Mouse (Mus musculus) embryonic fibroblast, embryonic 13.5 days (primary cell): ENCODE results near the gene Acap2. TPM values are rescaled to one million over a fixed set of nuclear protein-coding genes. Genes with fewer than 3 reads are reported as not detected.

ENCODE experiments used
- H3K27ac ChIP-seq: 2 replicates; pipeline ENCODE4 v1.5.1; 2012; ENCODE audit warnings: low read length, control low read depth, inconsistent platforms; ENCODE audit not compliant: insufficient read depth
- H3K4me1 ChIP-seq: 2 replicates; pipeline ENCODE4 v1.6.1; 2011; ENCODE audit warnings: low read length; ENCODE audit not compliant: control insufficient read depth, insufficient read depth
- H3K4me3 ChIP-seq: 2 replicates; pipeline ENCODE4 v1.5.1; 2011; ENCODE audit warnings: mild to moderate bottlenecking, control low read depth, low read length; ENCODE audit not compliant: insufficient read depth
- CTCF ChIP-seq: IDR thresholded peaks from 2 replicates; pipeline ENCODE4 v1.5.1; 2011; ENCODE audit warnings: mild to moderate bottlenecking, control low read depth, low read length, moderate library complexity, borderline replicate concordance; ENCODE audit not compliant: insufficient read depth
- POLR2A ChIP-seq: IDR thresholded peaks from 2 replicates; pipeline ENCODE4 v1.6.1; 2011; ENCODE audit warnings: low read depth, mild to moderate bottlenecking, control low read depth, low read length, moderate library complexity
- polyA plus RNA-seq: library from polyadenylated mRNA; stranded (reverse); fragments of >200 nt; gene quantifications from 2 replicates; pipeline ENCODE4 v1.2.4, GENCODE M21; 2011; ENCODE audit warnings: low read depth; ENCODE audit not compliant: missing spikeins, insufficient read length

Gene Acap2
- polyA plus RNA-seq, 1 experiment = 59.7 TPM

GRCm38 (mm10) chr16:31071731-31072130, 129.3 kb downstream of the Acap2 start:
- peaks cover 7% of the 10 kb centered on the region for H3K4me1 ChIP-seq
- no peak overlapping the region for H3K4me3 ChIP-seq
- TF ChIP-seq CTCF (no peak), POLR2A (no peak)
- H3K27ac ChIP-seq = no peak overlapping the region

GRCm38 (mm10) chr16:31070358-31071133, 130.5 kb downstream of the Acap2 start:
- no peaks in the 10 kb centered on the region for H3K4me1 ChIP-seq
- H3K4me3 ChIP-seq = no peak overlapping the region
- no peak overlapping the region for H3K27ac ChIP-seq
- peak; percentile 98 for TF ChIP-seq CTCF
- no peak for TF ChIP-seq POLR2A

GRCm38 (mm10) chr16:31069211-31070166, 131.6 kb downstream of the Acap2 start:
- TF ChIP-seq POLR2A = no peak
- TF ChIP-seq CTCF = no peak
- Histone ChIP-seq H3K27ac (no peak overlapping the region), H3K4me3 (no peak overlapping the region)

GRCm38 (mm10) chr16:31068280-31068679, 132.8 kb downstream of the Acap2 start:
- Histone ChIP-seq H3K4me3 (no peak overlapping the region), H3K27ac (no peak overlapping the region), H3K4me1 (no peaks in the 10 kb centered on the region)
- no peak for TF ChIP-seq POLR2A
- no peak for TF ChIP-seq CTCF

More at GRCm38 (mm10) chr16:31069211-31070166, 131.6 kb downstream of the Acap2 start:
- no peaks in the 10 kb centered on the region for H3K4me1 ChIP-seq

- TF ChIP-seq POLR2A (no peak), CTCF (no peak)
- H3K27ac ChIP-seq = no peak overlapping the region
- no peak overlapping the region for H3K4me3 ChIP-seq
- H3K4me1 ChIP-seq = no peaks in the 10 kb centered on the region; the same call in 1 of the 2 replicates
These were observed 134.5 kb downstream of the Acap2 start for GRCm38 (mm10) chr16:31066344-31067098.

- Histone ChIP-seq H3K4me3 (no peak overlapping the region), H3K4me1 (no peaks in the 10 kb centered on the region; the same call in 1 of the 2 replicates), H3K27ac (no peak overlapping the region)
- TF ChIP-seq CTCF (no peak), POLR2A (no peak)
These were observed 136.3 kb downstream of the Acap2 start for GRCm38 (mm10) chr16:31064782-31065181.

- H3K4me3 ChIP-seq = no peak overlapping the region
- H3K4me1 ChIP-seq = peaks cover 2% of the 10 kb centered on the region; the same call in 1 of the 2 replicates
- TF ChIP-seq CTCF (no peak), POLR2A (no peak)
- no peak overlapping the region for H3K27ac ChIP-seq
These were observed 138.1 kb downstream of the Acap2 start for GRCm38 (mm10) chr16:31062918-31063317.

GRCm38 (mm10) chr16:31061246-31061880, 139.7 kb downstream of the Acap2 start:
- Histone ChIP-seq H3K4me1 (peaks cover 2% of the 10 kb centered on the region; the same call in 1 of the 2 replicates), H3K4me3 (no peak overlapping the region)
- TF ChIP-seq POLR2A (no peak), CTCF (no peak)

GRCm38 (mm10) chr16:31060714-31061113, 140.3 kb downstream of the Acap2 start:
- Histone ChIP-seq H3K4me1 (peaks cover 2% of the 10 kb centered on the region; the same call in 1 of the 2 replicates), H3K27ac (no peak overlapping the region), H3K4me3 (no peak overlapping the region)
- TF ChIP-seq CTCF (no peak), POLR2A (no peak)

More at GRCm38 (mm10) chr16:31061246-31061880, 139.7 kb downstream of the Acap2 start:
- H3K27ac ChIP-seq = no peak overlapping the region
